Mouse (Mus musculus) intestine, embryonic 15.5 days (tissue): ENCODE results near the gene Erc2. TPM values are rescaled to one million over a fixed set of nuclear protein-coding genes. Genes with fewer than 3 reads are reported as not detected.

Experiments
- ATAC-seq: fragments of 200-750 bp; cut with Nextera tagmentation; 2 replicates; pipeline ENCODE4 v1.8.0; 2017; ENCODE audit warnings: moderate TSS enrichment, moderate library complexity
- H3K27ac ChIP-seq: fragments of 300-500 bp; sonication (generic); 2 replicates; pipeline ENCODE4 v1.5.1; 2015; ENCODE audit warnings: mild to moderate bottlenecking, inconsistent platforms
- H3K27me3 ChIP-seq: fragments of 300-500 bp; sonication (generic); replicated peaks from 2 replicates; pipeline ENCODE4 v1.6.1; 2015; ENCODE audit warnings: inconsistent platforms
- H3K36me3 ChIP-seq: fragments of 300-500 bp; sonication (generic); 2 replicates; pipeline ENCODE4 v1.6.1; 2015; ENCODE audit warnings: inconsistent platforms
- H3K4me1 ChIP-seq: fragments of 300-500 bp; sonication (generic); replicated peaks from 2 replicates; pipeline ENCODE4 v1.6.1; 2015; ENCODE audit warnings: inconsistent platforms
- H3K4me2 ChIP-seq: fragments of 300-500 bp; sonication (generic); replicated peaks from 2 replicates; pipeline ENCODE4 v1.6.1; 2015; ENCODE audit warnings: mild to moderate bottlenecking, inconsistent platforms
- H3K4me3 ChIP-seq: fragments of 300-500 bp; sonication (generic); replicated peaks from 2 replicates; pipeline ENCODE4 v1.5.1; 2015; ENCODE audit warnings: inconsistent platforms
- H3K9ac ChIP-seq: fragments of 300-500 bp; sonication (generic); 2 replicates; pipeline ENCODE4 v1.6.1; 2015; ENCODE audit warnings: inconsistent platforms
- H3K9me3 ChIP-seq: fragments of 300-500 bp; sonication (generic); 2 replicates; pipeline ENCODE4 v1.6.1; 2016; ENCODE audit warnings: inconsistent platforms
- WGBS: fragments of 180-500 bp; shearing (Covaris S2); methylation state at CpG from one replicate; pipeline ENCODE4 v1.1.7; 2015; 5-methylcytosine and 5-hydroxymethylcytosine counted together
- polyA plus RNA-seq: library from polyadenylated mRNA; unstranded; fragments of >200 nt; fragmentation: Nextera tagmentation; extraction: Ambion mirVana; gene quantifications from 2 replicates; pipeline ENCODE4 v1.2.1, GENCODE M21; 2015

Erc2 gene
- polyA plus RNA-seq, 1 experiment from 2014 or later: 6.8 TPM

DNA sequence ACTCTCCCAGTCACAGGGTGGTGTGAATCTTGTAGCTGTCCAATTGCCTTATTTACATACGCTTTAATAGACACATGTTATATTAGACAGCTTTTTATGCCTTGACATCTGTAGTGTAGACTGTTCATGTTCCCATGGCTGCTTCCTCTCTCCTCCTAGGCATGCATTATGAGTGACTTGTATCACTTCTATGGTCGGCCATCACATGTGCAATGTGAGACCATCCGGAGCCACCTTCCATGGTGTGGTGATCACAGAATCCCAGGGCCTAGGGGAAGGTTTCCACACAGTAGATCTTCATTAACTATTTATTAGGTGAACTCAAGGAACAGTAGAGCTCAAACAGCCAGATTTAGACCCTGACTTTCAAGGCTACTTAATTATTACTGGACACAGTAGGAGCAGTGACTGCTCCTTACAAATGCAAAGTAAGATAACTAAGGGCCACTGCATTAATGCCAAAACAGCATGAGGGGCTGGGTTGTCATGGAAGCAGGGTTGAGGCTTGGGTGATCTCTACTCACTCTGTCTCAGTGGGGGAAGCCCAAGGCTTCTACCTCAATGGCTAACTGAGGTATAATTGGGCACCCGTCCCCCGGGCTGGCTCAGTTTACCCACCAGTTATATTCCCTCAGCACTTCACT lies 7.3 kb downstream of the Erc2 start:
- no peaks in the 10 kb centered on the region for H3K36me3 ChIP-seq
- ATAC-seq: no peak
- 76% methylated on average over 5 of the region's 5 CpGs for WGBS

DNA sequence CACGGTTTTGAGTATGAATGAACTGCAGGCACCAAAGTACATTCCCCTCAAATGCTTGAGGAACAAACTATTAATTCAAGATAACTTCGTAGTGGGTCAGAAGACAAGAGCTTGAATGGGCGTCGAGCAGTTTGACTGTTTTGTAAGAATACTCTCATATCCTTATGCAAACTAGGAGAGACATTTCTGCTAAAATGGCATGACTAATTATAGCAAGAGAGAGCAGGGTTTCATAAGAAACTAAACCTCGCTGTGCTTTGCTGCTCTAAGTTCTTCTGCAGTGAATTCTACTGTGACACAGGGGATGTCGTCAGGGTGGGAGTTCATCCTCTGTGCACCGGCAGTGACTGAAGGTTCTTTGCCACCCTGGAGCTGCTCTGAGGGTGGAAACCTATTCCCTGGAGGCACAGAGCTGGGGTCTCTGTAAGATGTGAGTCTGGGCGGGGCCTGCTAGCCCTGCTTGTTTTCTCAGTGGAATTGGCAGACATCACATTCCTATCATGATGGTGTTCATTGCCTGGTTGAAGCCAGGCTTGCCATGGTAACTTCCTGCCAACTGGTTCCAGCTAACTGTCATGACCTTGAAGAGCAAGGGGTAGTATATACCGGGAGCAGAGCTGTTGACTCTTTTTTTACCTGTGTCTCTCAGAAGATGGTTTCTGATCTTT lies 8.9 kb downstream of the Erc2 start:
- Histone ChIP-seq H3K4me2 (no peak overlapping the region), H3K27me3 (no peaks in the 10 kb centered on the region), H3K4me3 (no peak overlapping the region), H3K27ac (no peak overlapping the region), H3K4me1 (no peaks in the 10 kb centered on the region), H3K9me3 (no peaks in the 10 kb centered on the region), H3K36me3 (no peaks in the 10 kb centered on the region), H3K9ac (no peak overlapping the region)
- 79% methylated on average over 9 of the region's 9 CpGs for WGBS
- ATAC-seq: no peak

More for the DNA sequence above, 7.3 kb downstream of the Erc2 start:
- H3K4me1 ChIP-seq: no peaks in the 10 kb centered on the region
- H3K27ac ChIP-seq: no peak overlapping the region
- H3K27me3 ChIP-seq: no peaks in the 10 kb centered on the region
- no peak overlapping the region for H3K4me3 ChIP-seq
- no peaks in the 10 kb centered on the region for H3K9me3 ChIP-seq
- H3K9ac ChIP-seq: no peak overlapping the region
- no peak overlapping the region for H3K4me2 ChIP-seq

DNA sequence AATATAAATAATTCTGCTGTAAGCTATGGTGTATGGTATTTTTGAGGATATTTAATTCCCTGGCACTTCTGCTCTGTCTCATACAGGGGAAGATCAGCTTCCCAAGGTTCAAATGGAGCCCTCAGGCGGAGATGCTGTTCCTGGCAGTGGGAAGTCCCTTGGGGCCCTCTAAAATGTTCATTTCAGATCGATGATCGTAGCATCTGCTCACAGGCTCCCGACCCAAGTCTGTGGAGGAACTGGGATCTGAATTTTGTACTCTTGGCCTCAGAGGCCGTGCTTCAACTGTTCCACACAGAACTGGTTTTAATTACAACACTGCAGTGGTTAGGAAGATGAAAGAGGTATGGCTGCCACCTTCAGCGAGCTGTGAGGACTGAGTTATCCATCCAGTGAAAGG lies 12.5 kb downstream of the Erc2 start:
- Histone ChIP-seq H3K4me1 (no peaks in the 10 kb centered on the region), H3K4me2 (no peak overlapping the region), H3K9ac (no peak overlapping the region), H3K4me3 (no peak overlapping the region), H3K27me3 (no peaks in the 10 kb centered on the region), H3K27ac (no peak overlapping the region), H3K36me3 (no peaks in the 10 kb centered on the region), H3K9me3 (no peaks in the 10 kb centered on the region)
- WGBS: 82% methylated on average over 6 of the region's 6 CpGs
- no peak for ATAC-seq

DNA sequence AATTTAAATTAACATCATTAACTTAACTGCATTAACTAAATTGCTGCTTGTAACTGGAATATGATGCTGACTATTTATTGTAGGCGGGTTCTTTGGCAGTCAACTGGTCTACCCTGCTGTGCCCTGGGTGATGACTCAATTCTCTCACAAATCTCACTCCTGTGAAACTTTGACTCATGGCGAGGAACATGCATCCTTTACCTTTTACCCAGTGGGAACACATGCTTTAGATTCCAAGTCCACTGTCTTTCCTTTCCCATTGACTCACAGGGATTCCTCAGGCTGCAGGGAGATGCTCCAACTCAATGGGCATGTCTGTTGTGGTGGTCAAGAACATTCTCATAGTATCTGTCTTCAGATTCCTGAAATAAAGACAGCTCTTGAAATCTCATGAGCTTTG lies 14.3 kb downstream of the Erc2 start:
- Histone ChIP-seq H3K9ac (no peak overlapping the region), H3K9me3 (no peaks in the 10 kb centered on the region), H3K4me3 (no peak overlapping the region), H3K4me1 (no peaks in the 10 kb centered on the region), H3K36me3 (no peaks in the 10 kb centered on the region), H3K27ac (no peak overlapping the region), H3K27me3 (no peaks in the 10 kb centered on the region), H3K4me2 (no peak overlapping the region)
- ATAC-seq: no peak
- WGBS: 84% methylated on average over 2 of the region's 2 CpGs

DNA sequence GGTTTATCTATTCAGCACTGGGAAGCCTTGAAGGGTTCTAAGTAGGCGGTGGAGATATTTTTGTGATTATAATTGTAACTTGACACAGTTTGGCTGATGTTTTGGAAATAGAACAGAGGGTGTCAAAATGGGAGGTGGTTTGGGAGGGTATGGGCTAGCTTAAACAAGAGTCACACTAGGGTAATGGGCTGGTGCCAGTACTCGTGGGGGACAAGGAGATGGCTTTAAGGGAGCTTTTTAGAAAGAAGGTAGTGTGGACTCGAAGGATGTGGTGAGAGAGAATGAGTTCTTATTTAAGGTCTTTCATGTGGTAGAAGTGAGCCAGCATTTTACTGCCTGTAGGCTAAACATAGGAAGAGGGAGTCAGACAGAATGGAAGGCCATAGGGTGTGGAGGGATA lies 19.2 kb downstream of the Erc2 start:
- WGBS: 78% methylated on average over 3 of the region's 3 CpGs
- no peak for ATAC-seq
- Histone ChIP-seq H3K27ac (no peak overlapping the region), H3K36me3 (no peaks in the 10 kb centered on the region), H3K4me1 (no peaks in the 10 kb centered on the region), H3K27me3 (no peaks in the 10 kb centered on the region), H3K9me3 (no peaks in the 10 kb centered on the region), H3K4me3 (no peak overlapping the region), H3K4me2 (no peak overlapping the region), H3K9ac (no peak overlapping the region)

DNA sequence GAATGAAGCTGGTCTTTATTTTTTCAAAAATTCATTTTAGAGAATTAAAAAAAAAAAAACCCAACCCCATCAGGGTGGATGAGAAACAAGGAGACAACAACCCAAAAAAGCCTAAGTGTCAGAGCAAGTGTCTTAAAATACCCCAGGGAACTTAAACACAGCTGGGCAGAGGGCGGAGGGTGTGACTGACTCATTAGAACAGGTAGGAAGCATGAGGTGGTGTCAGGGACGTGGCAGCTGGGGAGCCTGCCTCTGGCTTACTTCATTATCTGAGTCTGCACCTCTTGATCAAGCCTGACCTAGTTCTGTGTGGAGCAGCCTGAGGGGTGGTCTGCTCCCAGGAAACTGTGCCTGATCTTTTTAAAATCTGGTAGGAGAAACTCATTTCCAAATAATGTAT lies 20.8 kb downstream of the Erc2 start:
- H3K36me3 ChIP-seq: no peaks in the 10 kb centered on the region
- no peaks in the 10 kb centered on the region for H3K9me3 ChIP-seq
- ATAC-seq: no peak
- H3K4me3 ChIP-seq: no peak overlapping the region
- H3K9ac ChIP-seq: no peak overlapping the region
- H3K27me3 ChIP-seq: no peaks in the 10 kb centered on the region
- no peaks in the 10 kb centered on the region for H3K4me1 ChIP-seq
- WGBS: 48% methylated on average over 2 of the region's 2 CpGs
- H3K4me2 ChIP-seq: no peak overlapping the region
- H3K27ac ChIP-seq: no peak overlapping the region

DNA sequence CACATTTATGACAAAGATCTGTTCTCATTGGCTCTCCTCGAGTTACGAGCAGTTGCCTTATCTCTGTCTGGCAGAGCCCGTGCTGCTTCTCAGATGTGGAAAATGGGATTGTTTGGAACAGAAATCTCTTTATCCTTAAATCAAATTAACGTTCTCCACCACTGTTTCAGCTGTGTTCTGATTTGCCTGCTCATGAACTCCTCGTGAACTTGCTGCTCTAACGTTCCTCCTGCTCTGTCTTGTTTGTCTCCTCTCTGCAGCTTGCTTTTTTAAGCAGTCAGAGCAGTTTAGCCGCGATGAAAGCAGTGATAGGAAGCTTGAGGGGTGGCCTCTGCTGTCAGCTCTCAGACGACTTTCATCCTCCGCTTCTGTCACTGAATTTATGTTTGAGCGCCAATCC lies 32.4 kb downstream of the Erc2 start:
- peak; percentile 10; the same call in 1 of the 2 replicates for ATAC-seq
- H3K4me1 ChIP-seq: no peaks in the 10 kb centered on the region
- no peak overlapping the region for H3K9ac ChIP-seq
- H3K27ac ChIP-seq: no peak overlapping the region
- no peaks in the 10 kb centered on the region for H3K9me3 ChIP-seq
- no peaks in the 10 kb centered on the region for H3K27me3 ChIP-seq
- H3K36me3 ChIP-seq: no peaks in the 10 kb centered on the region
- H3K4me3 ChIP-seq: no peak overlapping the region
- WGBS: 14% methylated on average over 11 of the region's 11 CpGs
- no peak overlapping the region for H3K4me2 ChIP-seq

DNA sequence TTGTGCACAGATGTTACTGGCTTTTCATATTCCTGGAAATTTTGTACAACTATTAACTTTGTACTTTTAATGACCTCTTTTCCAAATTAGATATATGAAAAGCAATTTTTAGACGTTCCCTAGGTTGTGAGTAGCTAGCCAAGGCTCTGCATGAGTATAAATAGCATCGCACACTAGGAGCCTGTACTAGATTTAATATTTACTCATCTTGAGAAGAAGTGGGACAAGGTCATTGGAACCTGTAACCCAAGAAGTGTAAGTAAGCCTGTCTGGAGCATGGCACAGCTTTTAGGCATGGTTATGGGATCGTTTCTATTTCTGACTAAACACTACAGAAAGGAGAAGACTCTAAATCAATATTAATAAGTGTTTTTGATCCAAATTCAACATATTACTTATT lies 36.4 kb downstream of the Erc2 start:
- H3K36me3 ChIP-seq: no peaks in the 10 kb centered on the region
- H3K4me2 ChIP-seq: no peak overlapping the region
- H3K27me3 ChIP-seq: no peaks in the 10 kb centered on the region
- 74% methylated on average over 3 of the region's 3 CpGs for WGBS
- ATAC-seq: no peak
- no peak overlapping the region for H3K9ac ChIP-seq
- no peaks in the 10 kb centered on the region for H3K4me1 ChIP-seq
- H3K27ac ChIP-seq: no peak overlapping the region
- no peaks in the 10 kb centered on the region for H3K9me3 ChIP-seq
- no peak overlapping the region for H3K4me3 ChIP-seq

DNA sequence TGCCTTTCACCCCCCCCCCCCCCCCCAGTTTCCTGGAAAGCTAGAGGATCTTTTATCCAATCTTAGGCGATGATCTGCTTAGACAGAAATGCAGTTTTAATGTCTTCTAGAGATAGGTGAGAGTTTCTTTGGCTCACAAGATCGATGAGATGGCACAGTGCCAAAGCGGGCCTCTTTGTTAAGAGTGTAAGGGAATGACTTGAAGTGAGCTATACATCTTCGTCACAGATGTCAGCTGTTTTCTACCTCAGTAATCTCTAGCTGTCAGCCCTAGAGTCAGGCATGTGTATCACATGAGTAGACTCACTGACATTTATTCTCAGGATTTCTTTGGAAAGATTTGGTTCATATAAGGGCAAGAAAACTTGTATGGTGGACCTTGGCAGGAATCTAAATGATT lies 39.2 kb downstream of the Erc2 start:
- H3K27me3 ChIP-seq: no peaks in the 10 kb centered on the region
- H3K4me2 ChIP-seq: no peak overlapping the region
- H3K36me3 ChIP-seq: no peaks in the 10 kb centered on the region
- 48% methylated on average over 4 of the region's 4 CpGs for WGBS
- no peak overlapping the region for H3K9ac ChIP-seq
- H3K27ac ChIP-seq: no peak overlapping the region
- no peak; the same call in 1 of the 2 replicates for ATAC-seq
- H3K4me3 ChIP-seq: no peak overlapping the region
- H3K4me1 ChIP-seq: 0 out of 2 replicates have a peak, but pooled peaks cover 2% of the 10 kb centered on the region
- H3K9me3 ChIP-seq: no peaks in the 10 kb centered on the region

DNA sequence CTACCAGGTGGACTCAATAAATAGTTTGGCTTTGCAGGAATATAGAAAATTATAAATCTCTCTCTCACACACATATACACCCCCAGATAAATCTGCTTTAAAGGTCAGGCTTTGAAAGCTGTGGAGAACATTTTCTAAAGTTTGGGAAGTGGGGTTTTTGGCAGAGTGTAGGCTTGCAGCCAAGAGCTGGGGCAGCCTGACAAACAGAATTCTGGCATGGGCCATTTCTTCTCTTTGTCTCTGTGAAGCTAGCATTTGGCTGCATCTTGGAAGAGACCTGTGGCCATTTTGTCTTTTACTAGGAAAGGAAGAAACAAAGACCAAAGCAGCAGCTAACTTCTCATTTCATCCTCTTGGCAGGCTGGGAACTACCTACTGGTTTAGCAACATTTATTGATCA lies 40.0 kb downstream of the Erc2 start:
- no peaks in the 10 kb centered on the region for H3K9me3 ChIP-seq
- H3K4me1 ChIP-seq: 0 out of 2 replicates have a peak, but pooled peaks cover 2% of the 10 kb centered on the region
- no peak for ATAC-seq
- no peak overlapping the region for H3K27ac ChIP-seq
- no peaks in the 10 kb centered on the region for H3K27me3 ChIP-seq
- no peak overlapping the region for H3K4me2 ChIP-seq
- H3K36me3 ChIP-seq: no peaks in the 10 kb centered on the region
- H3K4me3 ChIP-seq: no peak overlapping the region
- H3K9ac ChIP-seq: no peak overlapping the region

DNA sequence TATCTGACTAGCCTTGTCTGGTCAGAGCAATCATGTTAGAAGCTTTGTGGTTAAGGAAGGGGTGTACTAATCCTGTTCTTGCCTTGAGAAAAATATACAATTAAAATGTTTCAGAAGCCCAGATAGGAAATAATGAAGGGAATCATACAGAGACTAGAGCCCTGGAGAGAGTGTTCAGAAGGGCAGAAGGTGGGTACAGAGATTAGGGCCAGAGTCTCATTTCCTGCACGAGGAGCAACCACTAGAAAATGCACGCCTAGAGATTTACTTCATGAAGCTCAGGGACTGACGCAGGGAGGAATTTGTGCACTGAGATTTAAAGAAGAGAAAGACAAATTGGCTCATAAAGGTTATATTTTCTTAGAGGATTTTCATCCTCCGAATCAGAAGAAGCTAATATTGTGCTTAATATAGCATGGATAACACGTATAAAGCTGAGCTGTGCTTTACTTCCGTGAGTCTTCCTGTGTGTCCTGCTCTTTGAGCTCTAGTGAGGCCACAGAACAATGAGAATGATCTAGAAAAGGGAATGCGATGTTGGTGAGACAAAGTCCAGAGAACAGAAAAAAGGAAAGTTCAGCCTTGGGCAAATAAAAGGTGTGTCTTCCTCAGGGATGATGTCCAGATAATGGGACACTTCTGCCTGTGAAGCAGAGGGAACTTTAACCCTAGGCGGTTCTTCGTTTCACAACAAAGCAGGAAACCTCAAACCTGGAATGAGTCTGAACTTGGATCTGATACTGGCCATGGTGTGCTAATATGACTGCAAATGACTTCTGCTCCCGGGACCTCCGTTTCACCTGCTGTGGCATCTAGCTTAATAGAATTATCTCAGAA lies 45.0 kb downstream of the Erc2 start:
- no peak overlapping the region for H3K4me3 ChIP-seq
- 0 out of 2 replicates have a peak, but pooled peaks cover 2% of the 10 kb centered on the region for H3K4me1 ChIP-seq
- no peak overlapping the region; the same call in 1 of the 2 replicates for H3K27ac ChIP-seq
- no peak overlapping the region for H3K9ac ChIP-seq
- H3K9me3 ChIP-seq: no peaks in the 10 kb centered on the region
- peak; percentile 91 for ATAC-seq
- H3K36me3 ChIP-seq: no peaks in the 10 kb centered on the region
- H3K27me3 ChIP-seq: no peaks in the 10 kb centered on the region
- WGBS: 60% methylated on average over 11 of the region's 11 CpGs
- H3K4me2 ChIP-seq: no peak overlapping the region

DNA sequence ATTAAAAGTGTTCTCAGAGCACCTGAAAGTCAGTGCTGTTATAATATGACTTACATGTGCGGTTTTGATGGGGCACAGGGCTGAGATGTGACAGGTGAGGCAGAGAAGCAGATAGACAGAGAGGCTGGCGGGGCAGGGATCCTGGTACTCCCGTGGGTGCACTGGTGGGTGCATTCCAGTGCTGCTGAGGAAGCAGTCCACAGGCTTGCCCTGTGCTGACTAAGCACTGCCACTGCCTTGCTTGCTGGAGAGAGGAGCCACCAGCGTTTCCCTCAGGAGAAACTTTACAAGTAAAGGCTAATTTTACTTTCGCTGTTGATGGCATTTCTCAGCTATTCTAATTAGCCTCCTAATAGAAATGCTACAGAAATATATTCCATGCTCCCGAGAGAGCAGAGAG lies 45.9 kb downstream of the Erc2 start:
- Histone ChIP-seq H3K9me3 (no peaks in the 10 kb centered on the region), H3K4me2 (no peak overlapping the region), H3K27ac (no peak overlapping the region), H3K4me1 (0 out of 2 replicates have a peak, but pooled peaks cover 2% of the 10 kb centered on the region), H3K27me3 (no peaks in the 10 kb centered on the region), H3K9ac (no peak overlapping the region), H3K4me3 (no peak overlapping the region), H3K36me3 (no peaks in the 10 kb centered on the region)
- WGBS: 75% methylated on average over 6 of the region's 6 CpGs
- peak; percentile 21 for ATAC-seq
